8 mouse cellular contexts compared by ENCODE assay signal in the genomic region with DNA sequence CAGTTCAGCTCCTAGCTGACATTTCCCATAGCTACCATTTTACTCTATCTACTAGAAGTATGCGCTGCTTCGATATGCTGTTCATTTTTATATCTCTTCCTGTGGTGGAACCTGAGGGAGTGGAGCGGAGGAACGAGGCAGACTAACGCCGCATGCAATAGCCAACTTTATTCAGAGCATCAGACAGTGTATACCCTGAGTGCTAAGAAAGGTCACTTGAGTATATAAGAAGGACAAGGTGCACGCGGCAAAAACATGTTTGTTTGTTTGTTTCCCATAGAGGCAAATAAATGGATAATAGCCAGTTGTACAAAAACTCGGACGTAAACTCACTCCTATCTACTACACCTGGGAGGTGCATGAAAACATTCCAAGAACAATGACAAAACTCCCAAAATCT. TPM values are rescaled to one million over a fixed set of nuclear protein-coding genes. Genes with fewer than 3 reads are reported as not detected.
DNase-seq lines count a peak whose midpoint lies in the region; ATAC-seq and TF ChIP-seq lines count a peak whose summit lies in the region.

No protein-coding gene starts in this region.

- 0 out of 2 replicates have a peak, but pooled peaks cover 8% of the 10 kb centered on the region for H3K4me1 ChIP-seq in heart, embryonic 12.5 days (replicated peaks)
- H3K4me1 ChIP-seq in bone marrow macrophage, adult 2 months (ENCODE audit: control insufficient read depth, insufficient read depth, low read length), result peaks cover 14% of the 10 kb centered on the region
- H3K4me1 ChIP-seq in hindbrain, embryonic 11.5 days (replicated peaks; ENCODE audit: control insufficient read depth, insufficient read depth, low read length), result peaks cover 2% of the 10 kb centered on the region; the same call in 1 of the 2 replicates
- H3K4me1 ChIP-seq in midbrain, embryonic 10.5 days, result peaks cover 19% of the 10 kb centered on the region

- H3K27ac ChIP-seq in heart, embryonic 12.5 days (ENCODE audit: poor library complexity, severe bottlenecking), result 0 out of 2 replicates have a peak overlapping the region, but pooled peaks have one; percentile 63
- H3K27ac ChIP-seq in bone marrow macrophage, adult 2 months (ENCODE audit: insufficient read depth, low read depth, low read length), result peak overlapping the region; percentile 78; the same call in 1 of the 2 replicates
- 0 out of 2 replicates have a peak overlapping the region, but pooled peaks have one; percentile 98 for H3K27ac ChIP-seq in hindbrain, embryonic 11.5 days (ENCODE audit: low read depth, low read length)
- H3K27ac ChIP-seq in midbrain, embryonic 10.5 days (replicated peaks), result peak overlapping the region; percentile 100

- no peak for DNase-seq in heart, adult 8-10 months (ENCODE audit: low spot score)
- DNase-seq in hindbrain, embryonic 11.5 days (ENCODE audit: low spot score), result peak; percentile 9
- no peak for DNase-seq in midbrain, embryonic 10.5 days (ENCODE audit: low spot score)
- DNase-seq in adrenal gland, postnatal 10 days, result no peak
- no peak for DNase-seq in adrenal gland, adult 8-10 months
- DNase-seq in urinary bladder, postnatal 14 days (ENCODE audit: low spot score), result no peak

- WGBS in heart, embryonic 12.5 days, result 80% methylated on average over 10 of the region's 10 CpGs
- 87% methylated on average over 10 of the region's 10 CpGs for WGBS in hindbrain, embryonic 11.5 days
- whole genome bisulfite sequencing in midbrain, embryonic 10.5 days, result 84% methylated on average over 10 of the region's 10 CpGs

- H3K36me3 ChIP-seq in heart, embryonic 12.5 days, result no peaks in the 10 kb centered on the region
- no peaks in the 10 kb centered on the region for H3K36me3 ChIP-seq in hindbrain, embryonic 11.5 days (ENCODE audit: control insufficient read depth, insufficient read depth, low read length)
- no peaks in the 10 kb centered on the region for H3K36me3 ChIP-seq in midbrain, embryonic 10.5 days

- H3K4me3 ChIP-seq in heart, embryonic 12.5 days, result peak overlapping the region; percentile 78
- H3K4me3 ChIP-seq in bone marrow macrophage, adult 2 months (ENCODE audit: insufficient read depth, low read length), result peak overlapping the region; percentile 58
- peak overlapping the region; percentile 72 for H3K4me3 ChIP-seq in hindbrain, embryonic 11.5 days (ENCODE audit: low read depth, low read length)
- peak overlapping the region; percentile 80 for H3K4me3 ChIP-seq in midbrain, embryonic 10.5 days

- no peak for TF ChIP-seq CTCF in bone marrow macrophage, adult 2 months (IDR thresholded peaks at IDR 0.05; ENCODE audit: low read depth, low read length)

- H3K4me2 ChIP-seq in heart, embryonic 12.5 days, result peak overlapping the region; percentile 79
- peak overlapping the region; percentile 52 for H3K4me2 ChIP-seq in hindbrain, embryonic 11.5 days (replicated peaks; ENCODE audit: low read depth, low read length)

- no peak for ATAC-seq in heart, embryonic 12.5 days (ENCODE audit: insufficient number of reproducible peaks, low FRiP score)
- no peak for ATAC-seq in hindbrain, embryonic 11.5 days (ENCODE audit: low FRiP score)

- H3K9me3 ChIP-seq in heart, embryonic 12.5 days (replicated peaks), result no peaks in the 10 kb centered on the region
- H3K9me3 ChIP-seq in hindbrain, embryonic 11.5 days (ENCODE audit: control insufficient read depth, low read length), result no peaks in the 10 kb centered on the region
- no peaks in the 10 kb centered on the region for H3K9me3 ChIP-seq in midbrain, embryonic 10.5 days (replicated peaks)

- TF ChIP-seq POLR2A in bone marrow macrophage, adult 2 months (IDR thresholded peaks at IDR 0.05; ENCODE audit: borderline replicate concordance, low read depth, low read length), result no peak

- no peaks in the 10 kb centered on the region for H3K27me3 ChIP-seq in heart, embryonic 12.5 days (replicated peaks)
- H3K27me3 ChIP-seq in hindbrain, embryonic 11.5 days (ENCODE audit: control insufficient read depth, insufficient read depth, low read length), result no peaks in the 10 kb centered on the region
- no peaks in the 10 kb centered on the region for H3K27me3 ChIP-seq in midbrain, embryonic 10.5 days (ENCODE audit: low read depth, poor library complexity, severe bottlenecking)

- peak overlapping the region; percentile 64; the same call in 1 of the 2 replicates for H3K9ac ChIP-seq in heart, embryonic 12.5 days
- peak overlapping the region; percentile 62 for H3K9ac ChIP-seq in hindbrain, embryonic 11.5 days (ENCODE audit: low read depth, low read length)

RNA-seq across cellular contexts. Expression of a gene that starts 0.8 kb away (rescaled TPM):
- 13.0 and 15.6 TPM in 2 replicates for polyA plus RNA-seq in heart, embryonic 12.5 days (2016; fragmentation: Nextera tagmentation; extraction: Ambion mirVana)
- total RNA-seq in heart, adult 8-10 months (2022), result 10 to 100 TPM in 3 of 4 experiments, 1 to 10 TPM in 1; 5.7 to 14.7 (median 12.6) TPM
- polyA plus RNA-seq in bone marrow macrophage, adult 2 months (2012; ENCODE audit: insufficient read depth, insufficient read length, missing spikeins), result 15.0 and 22.8 TPM in 2 replicates
- polyA plus RNA-seq in hindbrain, embryonic 11.5 days (2014; fragmentation: Nextera tagmentation; extraction: Ambion mirVana), result 27.6 and 28.2 TPM in 2 replicates
- 21.6 and 23.4 TPM in 2 replicates for polyA plus RNA-seq in midbrain, embryonic 10.5 days (2016; fragmentation: Nextera tagmentation; extraction: Ambion mirVana)
- total RNA-seq in adrenal gland, postnatal 10 days (2021), result 10 to 100 TPM; 14.0 to 24.4 TPM
- 10 to 100 TPM; 18.1 to 26.7 (median 22.5) TPM for total RNA-seq in adrenal gland, adult 8-10 months (2022)

RNA-seq across cellular contexts. Expression of a gene that starts 18.4 kb away (rescaled TPM):
- polyA plus RNA-seq in heart, embryonic 12.5 days (2016; fragmentation: Nextera tagmentation; extraction: Ambion mirVana), result 0.05 and 0.06 TPM in 2 replicates
- under 1 TPM in 2 of 4 experiments, not detected in 2; 0.05 to 0.22 TPM for total RNA-seq in heart, adult 8-10 months (2022)
- not detected in 2 replicates for polyA plus RNA-seq in bone marrow macrophage, adult 2 months (2012; ENCODE audit: insufficient read depth, insufficient read length, missing spikeins)
- 0.20 and 1.0 TPM in 2 replicates for polyA plus RNA-seq in hindbrain, embryonic 11.5 days (2014; fragmentation: Nextera tagmentation; extraction: Ambion mirVana)
- 0.11 and 0.16 TPM in 2 replicates for polyA plus RNA-seq in midbrain, embryonic 10.5 days (2016; fragmentation: Nextera tagmentation; extraction: Ambion mirVana)
- under 1 TPM; 0.33 to 0.70 TPM for total RNA-seq in adrenal gland, postnatal 10 days (2021)
- 1 to 10 TPM in 1 of 4 experiments, under 1 TPM in 1, not detected in 2; 0.12 to 1.3 TPM for total RNA-seq in adrenal gland, adult 8-10 months (2022)
